Mouse (Mus musculus): ENCODE results near the gene E030018B13Rik. TPM values are rescaled to one million over a fixed set of nuclear protein-coding genes. Genes with fewer than 3 reads are reported as not detected.

Gene E030018B13Rik
- polyA plus RNA-seq, 2 experiments = not detected

- Histone ChIP-seq H3K4me2 (ENCODE audit: low read depth) (0 out of 2 replicates have a peak overlapping the region, but pooled peaks have one; percentile 1), H3K4me1 (replicated peaks; ENCODE audit: control insufficient read depth in 2 of 2, insufficient read depth in 2 of 2, low read length in 1 of 2) (peaks cover 8 to 46% of the 10 kb centered on the region in 2 experiments), H3K9ac (replicated peaks) (no peak overlapping the region), H3K9me3 (ENCODE audit: control insufficient read depth, low read length) (no peaks in the 10 kb centered on the region), H3K4me3 (ENCODE audit: insufficient read depth in 1 of 2, low read depth in 2 of 2, low read length in 2 of 2) (no peak overlapping the region), H3K27me3 (ENCODE audit: control insufficient read depth, insufficient read depth, low read length) (no peaks in the 10 kb centered on the region), H3K27ac (no peak overlapping the region), H3K36me3 (replicated peaks; ENCODE audit: control insufficient read depth, insufficient read depth, low read depth) (no peaks in the 10 kb centered on the region)
- WGBS (ENCODE audit: insufficient replicate concordance) = 49% methylated on average over 8 of the region's 8 CpGs
- DNase-seq (ENCODE audit: low read depth in 3 of 3, low spot score in 3 of 3) = peak in 1 of 3 experiments; percentile 41
- TF ChIP-seq CTCF (IDR thresholded peaks at IDR 0.05; ENCODE audit: low read depth) (no peak), EP300 (IDR thresholded peaks at IDR 0.05; ENCODE audit: low read depth) (no peak)
- peak; percentile 12; the same call in 1 of the 2 replicates for ATAC-seq (ENCODE audit: insufficient read depth)
Measured at GRCm38 (mm10) chr7:63911383-63912233, 5.0 kb upstream of the E030018B13Rik start.

DNA sequence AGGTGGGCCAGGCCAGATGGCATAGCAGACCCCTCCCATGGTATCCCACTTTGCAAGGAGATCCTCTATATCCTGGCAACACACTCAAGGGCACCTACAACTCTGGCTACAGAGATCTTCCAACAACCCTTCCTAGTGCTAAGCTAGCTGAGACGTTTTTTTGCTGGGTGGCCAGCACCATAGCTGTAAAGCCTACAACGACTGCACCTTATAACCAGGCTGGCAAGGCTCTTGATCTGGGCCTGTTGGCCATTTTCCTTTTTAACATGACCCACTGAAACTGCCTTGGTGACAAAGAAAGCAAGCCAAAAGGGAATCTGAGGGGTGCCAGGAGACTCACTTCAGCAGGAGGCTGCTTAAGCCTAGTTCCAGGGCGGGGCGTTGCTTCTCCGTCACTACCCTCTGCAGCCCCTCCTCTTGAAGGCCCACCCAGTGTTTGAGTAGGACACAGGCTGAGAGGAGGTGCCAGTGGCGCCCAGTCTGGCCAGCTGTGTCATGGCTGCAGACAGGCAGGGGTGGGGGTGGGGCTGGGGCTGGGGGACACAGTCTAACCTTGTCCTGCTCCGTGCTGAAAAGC, 4.3 kb upstream of the E030018B13Rik start:
- Histone ChIP-seq H3K4me3 (ENCODE audit: insufficient read depth in 1 of 2, low read depth in 2 of 2, low read length in 2 of 2) (no peak overlapping the region), H3K4me2 (ENCODE audit: low read depth) (0 out of 2 replicates have a peak overlapping the region, but pooled peaks have one; percentile 1), H3K36me3 (replicated peaks; ENCODE audit: control insufficient read depth, insufficient read depth, low read depth) (no peaks in the 10 kb centered on the region), H3K27ac (no peak overlapping the region; the same call in 1 of the 2 replicates), H3K27me3 (ENCODE audit: control insufficient read depth, insufficient read depth, low read length) (no peaks in the 10 kb centered on the region), H3K9ac (replicated peaks) (no peak overlapping the region), H3K4me1 (replicated peaks; ENCODE audit: control insufficient read depth in 2 of 2, insufficient read depth in 2 of 2, low read length in 1 of 2) (peaks cover 8 to 46% of the 10 kb centered on the region in 2 experiments), H3K9me3 (ENCODE audit: control insufficient read depth, low read length) (no peaks in the 10 kb centered on the region)
- TF ChIP-seq CTCF (IDR thresholded peaks at IDR 0.05; ENCODE audit: low read depth) = no peak
- no peak for TF ChIP-seq EP300 (IDR thresholded peaks at IDR 0.05; ENCODE audit: low read depth)
- ATAC-seq (ENCODE audit: insufficient read depth) = no peak
- DNase-seq (ENCODE audit: low read depth in 3 of 3, low spot score in 3 of 3) = no peak
- WGBS (ENCODE audit: insufficient replicate concordance) = 39% methylated on average over 7 of the region's 7 CpGs

GRCm38 (mm10) chr7:63912924-63913723, 3.5 kb upstream of the E030018B13Rik start:
- no peak for ATAC-seq (ENCODE audit: insufficient read depth)
- no peak overlapping the region for H3K9ac ChIP-seq (replicated peaks)
- no peak overlapping the region for H3K4me3 ChIP-seq (ENCODE audit: insufficient read depth in 1 of 2, low read depth in 2 of 2, low read length in 2 of 2)
- no peaks in the 10 kb centered on the region for H3K36me3 ChIP-seq (replicated peaks; ENCODE audit: control insufficient read depth, insufficient read depth, low read depth)
- H3K4me1 ChIP-seq (replicated peaks; ENCODE audit: control insufficient read depth in 2 of 2, insufficient read depth in 2 of 2, low read length in 1 of 2) = peaks cover 8 to 40% of the 10 kb centered on the region in 2 experiments
- H3K4me2 ChIP-seq (ENCODE audit: low read depth) = no peak overlapping the region
- 0 out of 2 replicates have a peak, but pooled peaks have one; percentile 10 for TF ChIP-seq CTCF (IDR thresholded peaks at IDR 0.05; ENCODE audit: low read depth)
- TF ChIP-seq EP300 (IDR thresholded peaks at IDR 0.05; ENCODE audit: low read depth) = no peak
- DNase-seq (ENCODE audit: low read depth in 3 of 3, low spot score in 3 of 3) = no peak
- H3K27me3 ChIP-seq (ENCODE audit: control insufficient read depth, insufficient read depth, low read length) = no peaks in the 10 kb centered on the region
- H3K9me3 ChIP-seq (ENCODE audit: control insufficient read depth, low read length) = no peaks in the 10 kb centered on the region
- 73% methylated on average over 12 of the region's 12 CpGs for WGBS (ENCODE audit: insufficient replicate concordance)
- H3K27ac ChIP-seq = no peak overlapping the region

GRCm38 (mm10) chr7:63913724-63914692, 2.6 kb upstream of the E030018B13Rik start:
- WGBS (ENCODE audit: insufficient replicate concordance) = 64% methylated on average over 10 of the region's 10 CpGs
- Histone ChIP-seq H3K27ac (no peak overlapping the region), H3K27me3 (ENCODE audit: control insufficient read depth, insufficient read depth, low read length) (no peaks in the 10 kb centered on the region), H3K4me2 (ENCODE audit: low read depth) (no peak overlapping the region), H3K36me3 (replicated peaks; ENCODE audit: control insufficient read depth, insufficient read depth, low read depth) (no peaks in the 10 kb centered on the region), H3K9ac (replicated peaks) (no peak overlapping the region), H3K4me1 (replicated peaks; ENCODE audit: control insufficient read depth in 2 of 2, insufficient read depth in 2 of 2, low read length in 1 of 2) (peaks cover 3 to 34% of the 10 kb centered on the region in 2 experiments), H3K9me3 (ENCODE audit: control insufficient read depth, low read length) (no peaks in the 10 kb centered on the region), H3K4me3 (ENCODE audit: insufficient read depth in 1 of 2, low read depth in 2 of 2, low read length in 2 of 2) (no peak overlapping the region)
- ATAC-seq (ENCODE audit: insufficient read depth) (no peak), DNase-seq (ENCODE audit: low read depth in 3 of 3, low spot score in 3 of 3) (no peak)
- TF ChIP-seq EP300 (IDR thresholded peaks at IDR 0.05; ENCODE audit: low read depth) (no peak), CTCF (IDR thresholded peaks at IDR 0.05; ENCODE audit: low read depth) (no peak)

Measured in liver, embryonic 14.5 days (tissue).